Mouse (Mus musculus) 3134 (cell line): ENCODE data around the gene Gm10031.
"Not testable (repeated sequence)": the region's sequence is repeated elsewhere in the genome, so short reads cannot be mapped to it uniquely, and the experiment has no call there.

Experiments used
- DNase-seq: peaks from one replicate; pipeline ENCODE4 v3.0.0-alpha.2; 2011; ENCODE audit warnings: low spot score; ENCODE audit not compliant: insufficient read length; ENCODE audit errors: extremely low read depth

The Gm10031 gene

GRCm38 (mm10) chr1:156523842-156524241 is at the start of gene Gm10031:
TSS of gene Gm10031 (plus strand) at chr1:156524012.
- DNase-seq: not testable (repeated sequence)

- DNase-seq: no peak
Measured at GRCm38 (mm10) chr1:156474854-156475253, 49.0 kb upstream of the Gm10031 start.

- DNase-seq: no peak
Measured at GRCm38 (mm10) chr1:156476016-156476415, 47.8 kb upstream of the Gm10031 start.

GRCm38 (mm10) chr1:156476535-156476934 is 47.3 kb upstream of the Gm10031 start:
- DNase-seq: no peak

GRCm38 (mm10) chr1:156481826-156482225 is 42.0 kb upstream of the Gm10031 start:
- no peak for DNase-seq

GRCm38 (mm10) chr1:156487498-156487897 is 36.3 kb upstream of the Gm10031 start:
- no peak for DNase-seq

GRCm38 (mm10) chr1:156488031-156488430 is 35.8 kb upstream of the Gm10031 start:
- DNase-seq: no peak

GRCm38 (mm10) chr1:156491226-156491796 is 32.5 kb upstream of the Gm10031 start:
- no peak for DNase-seq

GRCm38 (mm10) chr1:156495025-156495424 is 28.8 kb upstream of the Gm10031 start:
- DNase-seq: no peak

GRCm38 (mm10) chr1:156496910-156497309 is 26.9 kb upstream of the Gm10031 start:
- no peak for DNase-seq

- no peak for DNase-seq
Measured at GRCm38 (mm10) chr1:156504945-156505523, 18.8 kb upstream of the Gm10031 start.

- no peak for DNase-seq
Measured at GRCm38 (mm10) chr1:156505901-156506300, 17.9 kb upstream of the Gm10031 start.

- DNase-seq: peak; percentile 21
Measured at GRCm38 (mm10) chr1:156507753-156508152, 16.1 kb upstream of the Gm10031 start.

- DNase-seq: no peak
Measured at GRCm38 (mm10) chr1:156520136-156520780, 3.6 kb upstream of the Gm10031 start.

- no peak for DNase-seq
Measured at GRCm38 (mm10) chr1:156521796-156522517, 1.9 kb upstream of the Gm10031 start.

GRCm38 (mm10) chr1:156532476-156533175 is 8.8 kb downstream of the Gm10031 start:
- not testable (repeated sequence) for DNase-seq

- no peak for DNase-seq
Measured at GRCm38 (mm10) chr1:156533483-156533882, 9.7 kb downstream of the Gm10031 start.

GRCm38 (mm10) chr1:156533911-156534310 is 10.1 kb downstream of the Gm10031 start:
- no peak for DNase-seq

GRCm38 (mm10) chr1:156537031-156537430 is 13.2 kb downstream of the Gm10031 start:
- DNase-seq: no peak

GRCm38 (mm10) chr1:156537701-156538100 is 13.9 kb downstream of the Gm10031 start:
- DNase-seq: no peak

GRCm38 (mm10) chr1:156538382-156538781 is 14.6 kb downstream of the Gm10031 start:
- peak; percentile 20 for DNase-seq
